Mouse (Mus musculus): ENCODE measurements around the gene Stra6. TPM values are rescaled to one million over a fixed set of nuclear protein-coding genes. Genes with fewer than 3 reads are reported as not detected.

The Stra6 gene
- polyA plus RNA-seq, 2 experiments, result 13.1 to 22.0 TPM

DNA sequence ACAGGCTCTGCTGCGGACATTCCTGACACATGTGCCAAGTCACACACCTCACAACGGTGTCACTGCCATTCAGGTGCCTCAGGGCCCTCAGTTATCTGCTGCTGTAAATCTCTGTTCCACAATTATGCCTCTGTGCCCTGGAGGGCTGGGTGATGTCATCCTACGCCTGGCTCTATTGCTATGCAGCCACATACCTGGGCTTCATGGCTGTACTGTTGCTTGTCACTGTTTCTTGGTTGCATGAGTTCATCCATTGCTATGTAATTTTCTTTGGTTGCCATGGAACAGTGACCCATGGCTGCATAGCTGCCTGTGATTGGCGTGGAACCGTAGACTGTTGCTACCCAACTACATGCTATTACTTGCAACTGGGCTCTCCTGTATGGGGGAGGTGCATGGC is 7.9 kb upstream of the Stra6 start:
- DNase-seq (ENCODE audit: low spot score) (no peak), ATAC-seq (ENCODE audit: low FRiP score, low read depth) (no peak)
- Histone ChIP-seq H3K4me3 (replicated peaks; ENCODE audit: low read length) (no peak overlapping the region), H3K4me1 (ENCODE audit: control insufficient read depth, insufficient read depth, low read length) (peaks cover 4% of the 10 kb centered on the region; the same call in 1 of the 2 replicates), H3K4me2 (replicated peaks; ENCODE audit: low read depth, low read length, severe bottlenecking) (no peak overlapping the region), H3K9ac (ENCODE audit: low read depth, low read length, severe bottlenecking) (no peak overlapping the region), H3K36me3 (ENCODE audit: control insufficient read depth, insufficient read depth, low read length) (no peaks in the 10 kb centered on the region), H3K27me3 (ENCODE audit: control insufficient read depth, insufficient read depth, low read length) (no peaks in the 10 kb centered on the region), H3K27ac (replicated peaks; ENCODE audit: low read depth, low read length) (no peak overlapping the region), H3K9me3 (ENCODE audit: control insufficient read depth, low read length) (no peaks in the 10 kb centered on the region)
- WGBS, result 66% methylated on average over 5 of the region's 5 CpGs
- no peak for TF ChIP-seq POLR2A (IDR thresholded peaks at IDR 0.05; ENCODE audit: borderline replicate concordance, extremely low read depth, insufficient read depth, insufficient read length)

DNA sequence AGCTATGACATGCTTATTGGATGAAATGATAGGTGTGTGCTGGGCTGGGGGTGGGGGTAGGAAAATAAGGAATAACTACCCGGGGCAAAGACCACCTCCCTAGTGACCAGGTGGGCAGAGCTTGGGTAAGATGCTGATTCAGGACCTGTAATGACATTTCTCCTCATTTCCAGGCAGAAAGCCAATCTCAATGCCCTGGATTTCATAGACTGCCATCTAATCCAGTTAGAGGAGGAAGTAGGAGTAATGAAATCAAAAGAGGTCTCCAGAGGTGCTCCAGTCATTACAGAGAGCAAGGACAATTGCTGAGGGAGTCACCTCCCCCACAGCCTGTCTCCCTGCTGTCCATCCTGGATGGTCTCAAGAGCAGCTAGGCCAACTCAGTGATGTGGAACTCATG is 3.7 kb upstream of the Stra6 start:
- Histone ChIP-seq H3K36me3 (ENCODE audit: control insufficient read depth, insufficient read depth, low read length) (no peaks in the 10 kb centered on the region), H3K4me2 (replicated peaks; ENCODE audit: low read depth, low read length, severe bottlenecking) (no peak overlapping the region), H3K4me1 (ENCODE audit: control insufficient read depth, insufficient read depth, low read length) (no peaks in the 10 kb centered on the region), H3K9ac (ENCODE audit: low read depth, low read length, severe bottlenecking) (no peak overlapping the region), H3K4me3 (replicated peaks; ENCODE audit: low read length) (no peak overlapping the region), H3K27me3 (ENCODE audit: control insufficient read depth, insufficient read depth, low read length) (no peaks in the 10 kb centered on the region), H3K9me3 (ENCODE audit: control insufficient read depth, low read length) (no peaks in the 10 kb centered on the region), H3K27ac (replicated peaks; ENCODE audit: low read depth, low read length) (no peak overlapping the region)
- 33% methylated on average over 1 of the region's 1 CpGs for WGBS
- no peak for TF ChIP-seq POLR2A (IDR thresholded peaks at IDR 0.05; ENCODE audit: borderline replicate concordance, extremely low read depth, insufficient read depth, insufficient read length)
- DNase-seq (ENCODE audit: low spot score), result no peak
- no peak for ATAC-seq (ENCODE audit: low FRiP score, low read depth)

DNA sequence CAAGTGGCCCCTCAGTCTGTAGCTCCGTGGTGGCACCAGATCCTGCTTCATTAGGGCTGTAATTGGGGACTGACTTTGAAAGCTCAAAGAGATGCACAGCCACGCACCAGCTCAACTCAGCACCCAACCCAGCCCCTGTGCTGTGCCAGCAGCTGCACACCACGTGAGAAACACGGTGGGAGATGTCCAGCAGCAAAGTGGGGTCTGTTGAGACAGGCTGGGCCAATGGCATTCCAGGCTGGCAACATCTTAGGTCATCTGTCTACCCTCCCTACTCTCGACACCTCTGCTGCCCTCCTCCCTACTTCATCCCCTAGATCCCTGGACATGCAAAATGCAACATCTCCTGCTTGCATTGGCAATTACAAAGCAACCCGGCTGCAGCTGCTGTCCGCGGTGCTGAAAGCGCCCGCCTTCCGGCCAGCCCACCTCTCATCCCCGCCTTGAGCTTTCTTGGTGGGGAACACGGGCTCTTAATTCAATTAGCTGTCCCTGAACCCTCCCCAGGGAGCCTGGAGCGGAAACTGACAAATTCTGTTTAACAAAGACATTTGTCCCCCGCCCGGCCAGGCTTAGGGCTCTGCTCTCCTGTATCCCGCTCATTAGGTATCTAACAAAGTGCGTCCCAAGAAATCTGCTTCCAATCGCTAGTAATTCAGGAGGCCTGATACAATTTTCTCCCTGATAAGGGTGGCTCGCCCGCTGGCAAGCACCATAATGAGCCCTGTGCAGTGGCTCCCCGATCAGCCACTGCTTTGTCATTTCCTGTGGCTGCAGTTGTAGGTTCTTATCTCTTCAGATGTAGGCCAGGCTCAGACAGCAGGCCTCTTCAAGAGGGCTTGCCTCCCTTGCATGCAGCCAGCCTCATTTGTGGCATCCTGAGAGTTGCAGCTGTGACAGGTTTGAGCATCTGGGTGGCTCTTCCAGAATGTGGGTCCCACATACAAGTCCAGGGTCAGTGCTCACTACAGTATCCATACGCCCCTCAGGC is 2.6 kb upstream of the Stra6 start:
- no peak overlapping the region for H3K27ac ChIP-seq (replicated peaks; ENCODE audit: low read depth, low read length)
- H3K9me3 ChIP-seq (ENCODE audit: control insufficient read depth, low read length), result no peaks in the 10 kb centered on the region
- TF ChIP-seq POLR2A (IDR thresholded peaks at IDR 0.05; ENCODE audit: borderline replicate concordance, extremely low read depth, insufficient read depth, insufficient read length), result no peak
- 8% methylated on average over 23 of the region's 23 CpGs for WGBS
- no peaks in the 10 kb centered on the region; the same call in 1 of the 2 replicates for H3K4me1 ChIP-seq (ENCODE audit: control insufficient read depth, insufficient read depth, low read length)
- no peak overlapping the region for H3K9ac ChIP-seq (ENCODE audit: low read depth, low read length, severe bottlenecking)
- H3K27me3 ChIP-seq (ENCODE audit: control insufficient read depth, insufficient read depth, low read length), result no peaks in the 10 kb centered on the region
- H3K4me3 ChIP-seq (replicated peaks; ENCODE audit: low read length), result no peak overlapping the region
- no peak overlapping the region for H3K4me2 ChIP-seq (replicated peaks; ENCODE audit: low read depth, low read length, severe bottlenecking)
- no peak for ATAC-seq (ENCODE audit: low FRiP score, low read depth)
- no peaks in the 10 kb centered on the region for H3K36me3 ChIP-seq (ENCODE audit: control insufficient read depth, insufficient read depth, low read length)
- peak; percentile 71 for DNase-seq (ENCODE audit: low spot score)

DNA sequence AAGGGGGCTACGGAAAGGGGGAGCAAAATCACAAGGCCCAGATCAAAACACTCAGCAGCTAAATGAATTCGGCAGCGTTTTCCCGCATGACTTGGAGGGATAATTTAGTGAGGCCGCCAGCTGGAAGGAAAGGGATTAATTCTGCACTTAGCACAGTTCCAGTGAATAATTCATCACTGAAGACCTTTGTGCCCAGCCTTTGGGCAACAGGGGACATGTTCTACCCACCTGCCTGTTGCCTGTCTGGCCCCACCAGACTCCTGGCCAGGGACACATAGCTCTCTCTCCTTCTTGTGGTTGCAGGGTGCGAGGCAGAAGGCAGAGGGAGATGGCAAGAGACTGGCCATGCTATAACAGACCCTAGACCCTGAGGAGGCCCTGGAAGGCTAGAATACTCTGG is 1.9 kb downstream of the Stra6 start:
- Histone ChIP-seq H3K27ac (replicated peaks; ENCODE audit: low read depth, low read length) (no peak overlapping the region), H3K4me1 (ENCODE audit: control insufficient read depth, insufficient read depth, low read length) (peaks cover 14% of the 10 kb centered on the region), H3K9ac (ENCODE audit: low read depth, low read length, severe bottlenecking) (no peak overlapping the region), H3K4me2 (replicated peaks; ENCODE audit: low read depth, low read length, severe bottlenecking) (no peak overlapping the region), H3K9me3 (ENCODE audit: control insufficient read depth, low read length) (no peaks in the 10 kb centered on the region), H3K27me3 (ENCODE audit: control insufficient read depth, insufficient read depth, low read length) (no peaks in the 10 kb centered on the region), H3K4me3 (replicated peaks; ENCODE audit: low read length) (no peak overlapping the region), H3K36me3 (ENCODE audit: control insufficient read depth, insufficient read depth, low read length) (no peaks in the 10 kb centered on the region)
- no peak for TF ChIP-seq POLR2A (IDR thresholded peaks at IDR 0.05; ENCODE audit: borderline replicate concordance, extremely low read depth, insufficient read depth, insufficient read length)
- DNase-seq (ENCODE audit: low spot score) (no peak), ATAC-seq (ENCODE audit: low FRiP score, low read depth) (no peak)
- WGBS, result 26% methylated on average over 6 of the region's 6 CpGs

DNA sequence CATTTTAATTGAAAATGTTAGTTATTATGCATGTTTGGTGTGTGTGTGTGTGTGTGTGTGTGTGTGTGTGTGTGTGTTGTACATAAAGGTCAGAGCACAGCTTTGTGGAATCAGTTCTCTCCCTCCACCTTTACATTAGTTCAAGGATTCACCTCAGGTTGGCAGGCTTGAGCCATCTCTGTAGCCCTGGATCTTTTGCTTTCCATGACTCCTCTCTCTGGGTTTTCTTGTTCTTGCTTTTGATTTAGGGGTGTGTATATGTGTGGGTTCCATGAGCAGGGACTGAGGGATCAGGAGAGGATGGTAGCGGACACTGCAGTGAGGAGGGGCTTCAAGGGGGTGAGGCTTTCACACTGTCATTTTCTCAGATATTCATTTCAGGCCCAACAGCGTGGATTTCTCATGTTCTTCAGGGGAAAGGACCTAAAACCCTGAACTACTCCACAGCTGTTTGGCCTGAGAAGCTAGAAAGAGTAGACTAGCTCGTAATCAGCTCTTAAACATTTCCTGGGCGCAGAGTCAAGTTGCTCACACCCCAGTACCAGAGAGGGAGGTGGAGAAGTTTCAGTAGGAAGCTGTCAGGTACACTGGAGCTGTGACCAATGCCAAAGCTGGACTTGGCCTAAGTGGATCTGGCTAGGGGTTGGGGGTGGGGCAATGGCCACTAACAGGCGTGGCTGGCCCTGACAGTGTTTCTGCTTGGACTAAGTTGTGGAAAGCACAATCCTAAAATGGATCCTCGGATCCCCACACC is 2.6 kb downstream of the Stra6 start:
- 62% methylated on average over 6 of the region's 6 CpGs for WGBS
- no peak overlapping the region for H3K4me2 ChIP-seq (replicated peaks; ENCODE audit: low read depth, low read length, severe bottlenecking)
- DNase-seq (ENCODE audit: low spot score) (no peak), ATAC-seq (ENCODE audit: low FRiP score, low read depth) (no peak; the same call in 1 of the 2 replicates)
- H3K36me3 ChIP-seq (ENCODE audit: control insufficient read depth, insufficient read depth, low read length), result no peaks in the 10 kb centered on the region
- peaks cover 14% of the 10 kb centered on the region for H3K4me1 ChIP-seq (ENCODE audit: control insufficient read depth, insufficient read depth, low read length)
- no peak overlapping the region for H3K9ac ChIP-seq (ENCODE audit: low read depth, low read length, severe bottlenecking)
- H3K9me3 ChIP-seq (ENCODE audit: control insufficient read depth, low read length), result no peaks in the 10 kb centered on the region
- no peak for TF ChIP-seq POLR2A (IDR thresholded peaks at IDR 0.05; ENCODE audit: borderline replicate concordance, extremely low read depth, insufficient read depth, insufficient read length)
- H3K27me3 ChIP-seq (ENCODE audit: control insufficient read depth, insufficient read depth, low read length), result no peaks in the 10 kb centered on the region
- no peak overlapping the region for H3K27ac ChIP-seq (replicated peaks; ENCODE audit: low read depth, low read length)
- H3K4me3 ChIP-seq (replicated peaks; ENCODE audit: low read length), result no peak overlapping the region

All from limb, embryonic 14.5 days (tissue).